Mouse (Mus musculus) kidney, postnatal 36 days (tissue): ENCODE data around the gene 2310022A10Rik.

Source experiments
- DNase-seq, 2 experiments: peaks; one replicate each; pipeline ENCODE4 v3.0.0; 2021 to 2022; ENCODE audit warnings: mixed read lengths in 2 of 2

The 2310022A10Rik gene

GRCm38 (mm10) chr7:27541431-27541830, 11.6 kb upstream of the 2310022A10Rik start:
- no peak for DNase-seq

- DNase-seq = no peak
Observed at GRCm38 (mm10) chr7:27541922-27542321, 11.1 kb upstream of the 2310022A10Rik start.

DNA sequence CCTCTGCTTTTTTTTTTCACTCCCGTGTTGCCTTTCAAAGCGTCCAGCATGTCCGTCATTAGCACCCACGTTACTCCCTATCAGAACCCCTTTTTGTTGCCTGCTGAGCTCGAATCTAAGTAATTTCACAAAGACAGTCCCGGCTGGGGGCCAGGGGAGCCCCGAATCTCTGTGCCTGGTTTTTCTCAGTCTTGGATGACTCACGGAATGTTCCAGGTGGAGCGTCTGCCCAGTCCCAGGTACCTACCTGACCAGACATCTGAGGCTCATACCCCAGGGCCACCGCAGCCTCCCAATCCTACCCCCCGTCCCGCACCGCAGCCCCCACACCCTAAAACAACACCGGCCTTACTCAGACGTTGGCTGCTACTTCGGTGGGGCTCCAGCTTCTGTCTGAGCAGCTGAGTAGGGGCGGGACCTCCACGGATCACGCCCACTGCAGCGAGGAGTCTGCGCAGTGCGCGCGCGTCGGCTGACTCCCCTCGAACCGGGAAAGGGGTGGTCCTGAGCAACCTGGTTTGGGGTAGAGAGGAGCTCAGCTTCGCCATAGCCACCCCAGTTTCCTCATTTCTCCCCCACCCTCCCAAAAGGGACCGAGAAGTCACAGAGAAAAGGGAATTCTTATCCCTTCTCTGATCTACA, 10.5 kb upstream of the 2310022A10Rik start:
- peak; percentile 73 to 86 for DNase-seq

DNA sequence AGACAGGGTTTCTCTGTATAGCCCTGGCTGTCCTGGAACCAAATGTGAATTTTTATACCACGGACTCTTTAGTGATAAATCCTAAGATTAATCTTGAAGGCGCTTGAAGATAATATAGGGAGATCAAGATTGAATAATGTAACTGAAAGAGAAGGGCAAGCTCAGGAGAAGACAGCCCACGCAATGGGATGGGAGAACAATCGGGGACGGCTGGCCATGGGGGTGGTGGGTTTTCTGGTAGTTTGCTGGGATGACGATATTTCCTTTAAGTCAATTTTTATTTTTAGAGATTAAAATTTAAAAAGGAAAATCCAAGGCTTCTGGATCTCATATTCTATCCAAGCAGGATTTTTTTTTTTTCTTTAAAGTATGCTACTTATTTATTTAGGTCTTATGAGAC, 10.0 kb upstream of the 2310022A10Rik start:
- no peak for DNase-seq

DNA sequence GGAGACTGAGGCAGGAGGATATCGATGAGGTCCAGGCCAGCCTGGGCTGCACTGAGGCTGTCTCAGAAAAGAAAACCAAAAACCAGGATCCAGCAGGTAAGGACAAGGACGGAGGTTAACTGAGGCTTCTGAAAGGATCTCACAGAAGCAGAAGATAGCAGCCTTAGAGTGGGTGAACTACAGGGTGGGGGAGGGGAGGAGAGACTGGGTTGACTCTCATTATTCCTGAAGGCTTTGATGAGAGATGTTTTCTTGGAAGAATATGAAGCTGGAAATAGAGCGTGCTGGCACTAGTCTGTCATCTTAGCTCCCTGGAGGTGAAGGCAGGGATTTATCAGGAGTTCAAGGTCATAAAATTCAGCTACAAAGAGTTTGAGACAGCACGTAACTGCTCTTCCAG, 9.2 kb upstream of the 2310022A10Rik start:
- no peak for DNase-seq

- no peak for DNase-seq
Observed at GRCm38 (mm10) chr7:27544675-27545370, 8.2 kb upstream of the 2310022A10Rik start.

DNA sequence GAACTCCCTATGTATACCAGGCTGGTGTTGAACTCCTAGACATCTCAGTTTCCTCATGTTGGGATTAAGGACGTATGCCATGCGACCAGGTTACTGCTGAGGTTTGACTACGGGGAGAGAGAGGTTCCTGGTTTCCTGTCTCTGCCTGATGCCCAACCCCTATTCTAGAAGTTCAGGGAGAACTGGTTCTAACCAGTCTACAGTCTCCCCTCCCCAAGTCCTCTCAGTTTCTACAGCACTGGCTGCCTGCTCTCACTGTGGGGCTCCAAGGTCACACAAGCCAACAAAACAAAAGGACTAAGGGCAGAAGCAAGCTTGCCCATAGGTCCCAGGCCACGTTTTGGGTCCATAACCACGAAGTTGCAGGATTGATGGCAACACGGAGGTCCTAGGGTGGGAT, 3.4 kb upstream of the 2310022A10Rik start:
- DNase-seq = no peak

GRCm38 (mm10) chr7:27552070-27552469, 963 bp upstream of the 2310022A10Rik start:
- DNase-seq = no peak

DNA sequence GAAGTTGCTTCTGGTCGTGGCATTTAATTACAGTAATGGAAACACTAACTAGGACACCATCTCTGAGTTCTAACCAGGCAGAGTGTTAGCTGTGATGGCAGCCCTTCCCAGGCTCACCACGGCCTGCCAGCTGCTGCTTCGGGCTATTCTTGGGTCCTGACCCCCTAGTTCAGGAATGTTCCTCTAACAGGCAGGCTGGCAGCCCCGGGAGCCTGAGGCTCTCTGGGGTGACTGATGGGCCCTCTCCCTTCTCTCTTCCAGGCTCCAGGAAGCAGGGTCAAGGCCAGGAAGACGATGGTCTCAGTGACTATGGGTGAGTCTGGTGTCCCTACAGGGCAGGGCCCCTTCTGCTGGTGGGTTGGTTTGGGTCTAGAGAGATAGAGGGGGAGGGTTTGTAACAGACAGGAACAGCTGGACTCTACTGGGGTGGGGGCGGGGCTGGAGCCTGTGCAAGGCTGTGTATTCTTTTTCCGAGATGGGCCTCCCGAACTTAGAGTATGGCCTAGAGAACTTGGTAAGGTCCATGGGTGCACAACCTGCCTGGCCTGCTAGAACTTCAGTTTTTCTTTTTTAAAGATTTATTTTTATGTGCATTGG, 7.4 kb downstream of the 2310022A10Rik start:
- no peak for DNase-seq

- no peak for DNase-seq
Observed at GRCm38 (mm10) chr7:27560978-27561377, 7.9 kb downstream of the 2310022A10Rik start.

DNA sequence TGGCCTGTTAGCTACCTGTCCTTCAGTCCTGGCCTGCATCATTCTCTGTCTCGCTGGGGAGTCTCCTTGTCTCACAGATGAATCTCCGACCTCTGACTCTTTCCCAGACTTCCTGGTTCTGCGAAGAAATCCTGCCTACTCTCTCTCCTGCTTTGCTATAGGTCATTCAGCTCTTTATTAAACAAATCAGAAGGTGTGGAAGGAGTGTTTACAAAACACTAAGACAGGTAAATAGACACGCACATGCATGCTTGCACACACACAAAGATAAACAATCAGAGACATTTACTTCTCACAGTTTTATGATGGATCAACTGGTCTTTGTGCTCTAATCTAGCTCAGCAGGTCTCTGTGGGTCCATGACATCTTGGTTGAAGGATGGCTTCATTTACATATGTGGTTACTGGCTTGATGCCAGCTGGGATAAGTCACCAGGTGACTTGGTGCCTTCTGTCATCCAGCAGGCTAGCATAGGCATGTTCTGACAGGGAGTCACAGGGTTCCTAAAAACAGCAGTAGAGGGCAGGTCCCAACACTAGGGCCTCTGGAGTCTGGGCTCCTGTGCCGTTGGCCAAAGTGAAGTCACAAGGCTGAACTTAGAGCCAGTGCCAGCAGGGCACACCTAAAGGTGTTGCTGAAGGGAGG, 16.7 kb downstream of the 2310022A10Rik start:
- DNase-seq = no peak

DNA sequence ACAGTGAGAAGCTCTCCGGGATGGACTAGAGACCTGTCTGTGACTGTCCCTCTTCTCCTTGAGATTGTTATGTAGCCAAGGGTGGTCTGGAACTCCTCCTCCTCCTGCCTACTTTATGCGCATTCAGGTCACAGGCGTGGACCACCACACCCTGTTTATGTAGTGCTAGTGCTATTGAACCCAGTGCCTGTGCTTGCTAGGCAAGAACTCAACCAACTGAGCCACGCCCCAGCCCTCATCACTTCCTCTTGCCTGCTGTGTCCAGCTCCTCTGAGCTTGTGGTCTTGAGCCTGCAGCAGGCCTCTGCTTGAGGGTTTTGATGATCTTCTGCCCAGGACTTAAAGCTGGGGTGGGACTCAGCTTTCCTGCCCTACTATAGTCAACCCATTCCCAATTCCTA, 19.1 kb downstream of the 2310022A10Rik start:
- DNase-seq = no peak

GRCm38 (mm10) chr7:27574124-27574880, 21.3 kb downstream of the 2310022A10Rik start:
- no peak for DNase-seq

- peak; percentile 55 to 80 for DNase-seq
Observed at GRCm38 (mm10) chr7:27576914-27577313, 23.9 kb downstream of the 2310022A10Rik start.

DNA sequence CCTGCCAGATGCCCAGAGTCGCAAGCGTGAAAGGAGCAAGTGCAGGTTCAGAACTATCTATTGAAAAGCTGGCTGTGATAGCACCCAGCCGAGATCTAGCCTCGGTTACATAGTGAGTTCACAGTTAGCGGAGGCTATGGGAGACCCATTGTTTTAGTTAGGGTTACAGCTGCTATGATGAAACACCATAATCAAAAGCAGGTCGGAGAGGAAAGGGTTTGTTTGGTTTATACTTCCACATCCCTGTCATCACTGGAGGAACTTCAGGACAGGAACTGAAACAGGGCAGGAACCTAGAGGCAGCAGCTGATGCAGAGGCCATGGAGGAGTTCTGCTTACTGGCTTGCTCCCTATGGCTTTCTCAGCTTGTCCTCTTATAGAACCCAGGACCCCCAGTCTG, 24.6 kb downstream of the 2310022A10Rik start:
- no peak for DNase-seq

DNA sequence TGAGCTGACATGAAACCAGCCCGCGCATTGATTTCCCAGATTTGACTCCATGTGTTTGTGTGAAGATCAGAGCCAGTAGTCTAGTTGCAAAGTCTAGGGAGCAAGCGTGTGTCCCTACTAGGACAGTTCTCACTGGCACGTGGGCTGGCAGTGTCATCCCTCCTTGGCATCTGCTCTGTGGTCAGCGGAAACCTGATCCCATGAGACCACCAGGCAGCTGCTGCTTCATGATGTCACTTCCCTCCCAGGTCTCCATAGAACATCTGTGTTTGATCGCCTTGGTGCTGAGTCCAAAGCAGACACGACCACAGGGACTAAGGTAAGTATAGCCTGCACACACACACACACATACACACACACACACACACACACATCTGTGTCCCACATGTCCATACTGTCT, 25.4 kb downstream of the 2310022A10Rik start:
- DNase-seq = no peak

DNA sequence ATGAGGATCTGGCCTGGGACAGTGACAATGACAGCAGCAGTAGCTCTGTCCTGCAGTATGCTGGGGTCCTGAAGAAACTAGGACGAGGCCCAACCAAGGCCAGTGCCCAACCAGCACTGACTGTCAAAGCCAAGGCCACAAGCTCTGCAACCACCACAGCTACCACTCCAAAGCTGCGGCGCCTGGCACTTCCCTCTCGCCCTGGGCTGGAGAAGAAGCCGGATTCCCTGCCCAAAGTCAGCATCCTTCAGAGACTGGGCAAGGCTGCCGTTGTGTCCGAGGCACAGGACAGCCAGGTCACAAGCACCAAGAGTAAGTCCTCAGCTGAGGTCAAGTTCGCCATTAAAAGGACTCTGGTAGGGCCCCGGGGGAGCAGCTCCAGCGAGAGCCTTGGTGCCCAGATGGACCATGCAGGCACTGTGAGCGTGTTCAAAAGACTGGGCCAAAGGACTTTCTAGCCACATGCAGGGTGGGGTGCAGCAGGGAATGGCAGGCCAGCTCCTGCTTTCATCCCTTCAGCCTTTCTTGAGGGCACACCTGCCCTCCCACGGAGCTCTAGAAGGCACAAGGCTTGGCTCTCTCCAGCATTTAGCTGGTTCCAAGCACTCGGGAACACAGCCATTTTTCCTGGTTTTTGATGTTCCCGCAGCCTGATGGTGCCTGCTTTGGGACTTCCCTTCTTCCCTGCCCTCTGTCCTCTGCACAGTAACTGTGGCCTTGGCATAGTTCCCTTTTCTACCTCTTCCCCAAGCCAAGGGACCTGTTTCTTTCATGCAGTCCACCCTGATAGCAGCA, 27.5 kb downstream of the 2310022A10Rik start:
- no peak for DNase-seq

- no peak for DNase-seq
Observed at GRCm38 (mm10) chr7:27586861-27587260, 33.8 kb downstream of the 2310022A10Rik start.

- DNase-seq = no peak
Observed at GRCm38 (mm10) chr7:27587741-27588140, 34.7 kb downstream of the 2310022A10Rik start.

DNA sequence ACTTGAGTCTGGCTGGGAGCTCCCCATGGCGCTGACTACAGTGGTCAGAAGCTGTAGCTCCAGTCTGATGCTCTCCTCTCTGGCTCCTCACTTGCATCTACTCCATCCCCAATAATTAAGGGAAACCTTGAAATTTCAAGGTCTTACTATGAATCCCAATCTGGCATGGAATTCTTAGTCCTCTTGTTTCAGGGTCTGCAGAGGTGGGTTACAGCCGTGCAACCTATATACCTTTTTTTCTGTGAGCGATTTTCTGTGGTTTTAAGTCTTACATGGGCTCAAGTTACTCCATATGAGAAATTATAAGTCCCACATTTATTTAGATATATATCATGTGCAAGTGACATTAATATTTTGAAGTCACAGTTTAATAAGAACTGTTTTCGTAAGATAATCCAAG, 37.1 kb downstream of the 2310022A10Rik start:
- no peak for DNase-seq

DNA sequence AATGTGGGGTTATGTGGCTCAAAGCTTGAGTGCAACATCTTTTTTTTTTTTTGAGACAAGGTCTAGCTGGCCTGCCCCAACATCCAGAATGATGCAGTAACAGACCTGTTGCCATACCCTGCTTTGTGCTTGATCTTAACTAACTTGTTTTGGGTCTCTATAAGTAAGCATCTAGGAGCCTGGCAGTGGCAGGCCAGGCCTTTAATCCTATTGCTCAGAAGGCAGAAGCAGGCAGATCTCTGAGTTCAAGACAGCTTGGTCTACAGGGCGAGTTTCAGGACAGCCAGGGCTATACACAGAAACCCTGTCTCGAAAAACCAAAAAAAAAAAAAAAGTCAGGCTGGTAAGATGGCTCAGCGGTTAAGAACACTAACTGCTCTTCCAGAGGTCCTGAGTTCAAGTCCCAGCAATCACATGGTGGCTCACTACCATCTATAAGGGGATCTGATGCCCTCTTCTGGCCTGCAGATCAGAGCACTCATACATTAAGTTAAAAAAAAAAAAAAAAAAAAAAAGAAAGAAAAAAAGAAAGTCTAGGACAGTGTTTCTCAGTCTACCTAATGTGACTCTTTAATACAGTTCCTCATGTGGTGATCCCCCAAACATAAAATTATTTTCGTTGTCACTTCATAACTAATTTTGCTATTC, 37.7 kb downstream of the 2310022A10Rik start:
- peak in 1 of 2 experiments; percentile 18 for DNase-seq
